Mouse (Mus musculus) megakaryocyte, adult 5-6 weeks (primary cell): ENCODE data around the gene Arhgap8. TPM values are rescaled to one million over a fixed set of nuclear protein-coding genes. Genes with fewer than 3 reads are reported as not detected.
A peak's percentile ranks its signal among the peaks of the same experiment; 100 is the strongest.

Source experiments
- ATAC-seq: 2 replicates; pipeline ENCODE4 v1.8.0; 2016; ENCODE audit warnings: mild to moderate bottlenecking, inconsistent platforms; ENCODE audit not compliant: poor library complexity, severe bottlenecking
- total RNA-seq, 2 experiments: library from RNA; stranded (forward) in 1 of 2; stranded (reverse) in 1 of 2; fragments of 153-499, 151-499 nt in 1 of 2; fragments of 221-1000, 200-1000 nt in 1 of 2; gene quantifications; 2 replicates each; pipeline versions ENCODE4 v1.2.3 to v1.2.4; 2015 to 2017

The Arhgap8 gene
- total RNA-seq (2015), result not detected in 2 replicates
- total RNA-seq (2017), result not detected in 2 replicates

DNA sequence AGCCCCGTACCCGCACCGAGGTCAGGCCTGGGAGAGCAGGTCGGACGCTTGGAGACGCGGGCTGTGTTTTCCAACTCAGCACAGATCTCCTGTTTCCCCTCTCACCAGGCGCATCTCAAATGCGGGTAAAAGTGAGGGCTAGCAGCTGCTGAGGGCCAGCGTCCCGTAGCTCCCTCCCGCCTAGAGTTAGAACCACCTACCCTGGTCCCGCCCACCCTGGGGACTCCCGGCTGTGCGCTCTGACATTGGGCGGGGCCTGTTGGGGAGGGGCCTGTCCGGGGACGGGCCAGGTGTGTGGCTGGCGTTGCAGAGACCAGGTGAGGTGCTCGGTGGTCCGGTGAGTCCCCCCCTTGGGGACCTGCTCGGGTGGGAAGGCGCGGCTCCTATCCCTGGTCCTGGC lies at the start of gene Arhgap8:
TSS of gene Arhgap8 (plus strand) at position 262 of the 400 bp plus-strand sequence.
- ATAC-seq, result no peak

DNA sequence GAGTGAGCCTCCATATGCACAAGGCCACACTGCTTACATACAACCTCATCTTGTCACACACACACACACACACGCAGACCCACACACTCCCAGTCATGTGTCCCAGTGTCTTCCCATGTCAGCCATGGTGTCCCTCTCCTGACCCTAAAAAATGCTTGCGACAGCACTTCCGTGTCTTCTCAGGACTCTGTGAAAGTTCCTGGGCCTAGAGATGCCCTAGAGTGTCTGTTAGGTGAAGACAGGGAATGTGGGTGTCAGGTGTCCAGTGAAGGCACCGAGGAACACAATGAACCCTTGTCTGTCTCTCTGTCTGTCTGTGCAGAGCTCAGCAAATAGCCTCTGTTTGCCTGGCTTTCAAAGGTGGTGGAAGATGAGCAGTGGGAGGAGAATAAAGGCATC lies 49.2 kb upstream of the Arhgap8 start:
- no peak for ATAC-seq

DNA sequence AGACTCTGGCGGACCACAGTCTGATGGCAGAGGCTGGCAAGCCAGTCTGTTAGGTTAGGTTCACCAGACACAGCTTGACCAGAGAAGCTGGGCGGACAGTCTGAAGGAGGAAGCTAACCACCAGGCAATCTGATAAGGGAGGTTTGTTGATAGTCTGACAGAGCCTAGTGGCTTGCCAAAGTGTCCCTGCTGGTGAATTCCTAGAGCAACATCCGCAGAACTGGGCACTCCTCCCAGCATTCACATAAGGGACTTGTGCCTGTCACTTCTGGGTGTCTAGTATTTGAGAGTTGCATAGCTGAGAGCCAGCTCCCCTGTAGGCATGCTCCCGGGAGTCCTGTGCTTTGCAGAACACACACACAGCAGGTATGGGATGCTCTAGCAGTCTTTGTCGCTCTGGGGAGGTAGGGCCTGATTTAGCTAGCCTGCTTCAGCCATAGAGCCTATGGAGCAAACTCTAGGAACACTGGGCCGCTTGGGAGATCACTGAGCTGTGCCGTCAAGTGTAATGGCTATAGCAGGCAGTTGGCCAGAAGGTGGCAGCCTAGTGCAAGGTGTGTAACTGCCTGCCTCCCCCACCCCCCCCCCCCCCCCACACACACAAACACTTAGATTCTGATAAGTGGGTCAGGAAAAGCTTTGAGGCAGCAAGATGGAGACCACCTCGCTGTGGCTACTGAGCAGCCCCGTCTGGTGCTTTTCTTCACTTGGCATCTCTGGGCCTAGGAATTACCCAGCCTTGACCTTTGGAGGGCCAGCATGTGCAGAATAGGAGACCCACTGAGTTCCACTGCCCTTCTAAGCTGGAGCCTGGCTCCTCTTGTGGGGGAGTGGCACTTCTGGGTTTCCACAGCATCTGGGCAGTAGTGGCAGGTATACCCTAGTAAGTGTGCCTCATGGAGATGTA lies 48.2 kb upstream of the Arhgap8 start:
- ATAC-seq, result no peak

DNA sequence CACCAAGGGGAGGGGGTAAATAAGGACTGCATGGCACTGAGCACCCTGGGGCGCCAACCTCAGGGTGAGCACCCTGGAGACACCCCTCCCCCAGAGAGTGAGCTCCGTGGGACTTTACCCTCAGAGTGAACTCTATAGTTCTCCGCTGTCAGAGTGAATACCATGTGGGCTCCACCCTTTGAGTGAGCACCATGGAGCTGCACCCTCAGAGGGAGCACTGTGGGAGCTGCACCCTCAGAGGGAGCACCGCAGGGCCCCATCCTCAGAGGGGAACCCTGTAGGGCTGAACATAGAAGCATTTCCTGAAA lies 47.6 kb upstream of the Arhgap8 start:
- no peak for ATAC-seq

DNA sequence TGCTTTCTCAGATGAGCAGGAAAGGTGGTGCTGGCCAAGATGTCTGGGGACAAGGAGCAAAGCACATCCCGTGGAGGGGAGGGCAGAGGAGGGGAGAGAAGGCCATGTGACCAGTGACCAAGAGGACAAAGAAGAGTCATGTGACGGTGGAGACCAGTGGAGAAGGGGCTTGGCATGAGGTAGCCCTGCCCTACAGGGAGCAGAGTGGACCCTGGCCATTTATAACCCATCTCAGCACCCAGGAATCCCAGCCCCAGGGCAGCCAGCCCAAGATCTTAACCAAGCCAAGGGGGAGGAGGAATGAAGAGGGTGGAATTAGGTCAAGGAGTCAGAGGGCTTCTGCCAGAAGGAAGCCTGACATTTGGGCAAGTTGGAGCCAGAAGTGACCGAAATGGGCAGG lies 47.2 kb upstream of the Arhgap8 start:
- ATAC-seq, result no peak

DNA sequence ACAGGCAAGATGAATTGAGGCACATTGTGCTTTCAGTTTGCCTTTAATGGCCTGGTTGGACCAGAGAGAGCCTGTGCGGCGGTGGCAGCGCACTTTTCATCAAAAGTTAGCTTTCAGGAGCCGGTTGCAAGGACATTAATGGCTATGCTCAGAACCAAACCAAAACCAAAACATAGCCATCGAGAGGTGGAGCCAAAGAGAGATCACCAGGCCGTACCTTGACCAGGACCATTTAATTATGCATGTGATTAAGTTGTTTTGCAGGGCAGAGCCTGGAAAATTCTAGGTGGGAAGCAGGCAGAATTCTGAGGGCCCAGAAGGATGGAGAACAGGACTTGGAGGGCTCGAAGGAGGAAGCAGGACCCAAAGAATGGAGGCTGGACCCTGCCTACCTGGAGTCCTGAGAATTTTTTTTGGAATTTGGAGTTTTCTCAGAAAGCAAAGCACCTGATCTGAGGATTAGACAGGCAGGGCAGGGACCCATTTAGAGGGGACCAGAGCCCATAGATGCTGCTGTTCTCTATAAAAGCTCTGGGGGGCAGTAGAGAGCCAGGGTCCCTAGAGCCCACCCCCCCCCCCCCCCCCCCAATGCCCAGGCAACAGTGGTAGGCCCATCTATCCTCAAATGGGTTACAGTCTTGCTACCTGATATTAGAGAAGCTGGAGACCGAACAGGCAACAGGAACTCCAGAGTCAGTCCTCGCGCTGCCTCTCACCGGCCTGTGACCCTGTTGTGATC lies 45.4 kb upstream of the Arhgap8 start:
- ATAC-seq, result no peak

DNA sequence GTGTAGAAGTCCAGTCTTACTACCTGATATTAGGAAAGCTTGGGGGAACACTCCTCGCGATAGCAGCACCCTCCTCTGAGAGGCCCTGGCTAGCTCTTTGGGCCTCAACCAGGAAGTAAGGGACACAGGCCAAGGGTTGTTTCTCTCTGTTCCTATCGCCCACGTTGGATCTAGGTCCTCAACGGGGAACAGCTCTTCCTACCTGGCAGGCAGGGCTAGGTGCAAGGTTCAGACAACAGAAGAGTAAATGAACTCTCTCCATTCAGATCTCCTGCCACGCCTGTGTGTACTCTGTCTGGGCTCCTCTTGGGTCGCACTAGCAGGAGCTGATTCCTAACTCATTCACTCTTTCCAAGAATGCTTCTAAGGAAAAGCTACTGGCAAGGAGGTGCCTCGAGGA lies 44.5 kb upstream of the Arhgap8 start:
- no peak for ATAC-seq

DNA sequence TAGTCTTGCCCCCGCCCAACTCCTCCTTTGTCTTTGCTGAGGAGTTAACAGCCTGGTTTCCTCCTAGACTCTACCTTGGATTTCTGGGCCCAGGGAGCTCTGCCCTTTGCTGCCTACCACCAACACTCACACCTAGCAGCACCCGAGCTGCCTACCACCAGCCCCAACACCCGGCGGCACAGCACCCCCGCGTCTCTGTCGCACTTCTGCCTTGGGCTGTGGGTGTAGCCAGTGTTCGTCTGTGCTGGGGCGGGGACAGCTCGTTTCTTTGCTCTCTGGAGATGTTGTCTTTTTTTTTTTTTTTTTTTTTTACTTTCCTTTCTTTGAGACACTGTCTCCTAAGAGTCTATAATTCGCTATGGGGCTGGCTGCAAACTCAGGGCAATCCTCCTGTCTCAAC lies 41.9 kb upstream of the Arhgap8 start:
- ATAC-seq, result no peak

DNA sequence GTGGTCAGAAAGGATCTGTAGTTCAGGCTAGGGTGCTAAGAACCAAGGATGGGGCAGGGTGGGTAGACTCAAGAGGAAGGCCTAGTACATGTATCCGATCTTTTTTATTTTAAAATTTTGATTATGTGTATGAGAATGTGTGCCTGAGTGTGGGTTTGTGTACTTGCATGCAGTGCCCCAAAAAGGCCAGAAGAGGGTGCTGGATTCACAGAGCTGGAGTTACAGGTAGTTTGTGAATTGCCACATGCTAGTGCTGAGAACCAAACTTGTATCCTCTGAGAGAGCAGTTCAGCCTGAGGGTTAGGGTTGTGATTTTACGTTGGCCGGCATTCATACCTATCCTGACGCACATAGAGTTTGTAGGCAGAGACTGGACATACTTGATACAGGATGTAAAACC lies 40.8 kb upstream of the Arhgap8 start:
- ATAC-seq, result no peak

DNA sequence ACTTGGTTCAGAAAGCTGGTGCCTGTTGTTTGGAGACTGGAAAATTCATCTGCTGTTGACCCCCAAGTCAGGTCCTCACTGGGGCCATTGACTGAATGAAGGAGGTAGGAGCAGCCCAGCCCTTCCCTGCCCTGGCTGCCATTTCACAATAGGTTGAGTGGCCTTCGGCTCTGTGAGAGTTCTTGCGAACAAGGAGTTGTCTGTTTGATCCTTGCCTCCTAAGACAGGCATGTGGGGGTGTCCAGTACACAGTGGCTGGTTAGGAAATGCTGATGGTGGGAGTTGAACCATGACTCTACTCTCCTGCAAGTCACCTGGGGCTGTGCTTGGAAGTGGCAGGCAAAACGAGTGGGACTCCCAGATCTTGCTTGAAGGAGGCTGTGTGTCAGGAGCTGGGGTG lies 40.1 kb upstream of the Arhgap8 start:
- no peak for ATAC-seq

DNA sequence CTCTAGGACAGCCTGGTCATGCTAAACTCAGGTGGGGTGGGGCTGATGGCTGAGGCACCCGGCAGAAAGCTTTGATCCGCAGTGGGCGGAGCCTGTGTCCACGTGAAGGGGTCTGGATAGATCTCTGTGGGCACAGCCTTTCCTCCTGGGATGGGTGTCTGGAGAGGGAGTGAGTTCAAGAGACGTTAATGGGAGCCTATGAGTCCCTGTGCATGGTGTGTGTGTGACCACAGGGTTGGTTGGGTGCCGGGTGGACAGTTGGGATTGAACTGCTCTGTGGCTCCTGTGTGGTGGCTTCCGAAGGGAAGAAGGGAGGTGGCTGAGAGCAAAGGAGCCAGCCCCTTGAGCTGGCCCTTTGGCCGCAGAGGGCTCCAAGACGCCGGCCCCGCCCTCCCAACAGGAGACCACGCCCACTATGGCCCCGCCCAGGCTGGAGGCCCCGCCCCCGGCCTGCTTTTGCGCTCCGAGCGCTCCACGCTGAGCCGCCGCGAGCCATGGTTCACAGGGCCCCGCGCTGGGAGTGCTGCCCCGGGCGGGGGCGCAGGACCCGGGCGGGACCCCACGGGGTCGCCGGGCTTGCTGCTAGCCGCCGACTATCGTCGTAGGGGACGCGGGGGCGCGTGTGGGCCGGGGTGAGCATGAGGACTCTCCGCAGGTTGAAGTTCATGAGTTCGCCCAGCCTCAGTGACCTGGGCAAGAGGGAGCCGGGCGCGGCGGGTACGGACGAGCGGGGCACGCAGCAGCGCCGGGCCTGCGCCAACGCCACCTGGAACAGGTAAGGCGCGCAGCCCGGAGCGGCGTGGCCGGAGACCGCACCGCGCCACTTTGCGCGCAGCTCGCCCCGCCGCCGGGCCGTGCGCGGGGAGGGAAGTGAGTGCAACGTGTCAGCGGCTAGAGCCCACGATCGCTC lies 39.1 kb upstream of the Arhgap8 start:
- ATAC-seq, result peak; percentile 37

DNA sequence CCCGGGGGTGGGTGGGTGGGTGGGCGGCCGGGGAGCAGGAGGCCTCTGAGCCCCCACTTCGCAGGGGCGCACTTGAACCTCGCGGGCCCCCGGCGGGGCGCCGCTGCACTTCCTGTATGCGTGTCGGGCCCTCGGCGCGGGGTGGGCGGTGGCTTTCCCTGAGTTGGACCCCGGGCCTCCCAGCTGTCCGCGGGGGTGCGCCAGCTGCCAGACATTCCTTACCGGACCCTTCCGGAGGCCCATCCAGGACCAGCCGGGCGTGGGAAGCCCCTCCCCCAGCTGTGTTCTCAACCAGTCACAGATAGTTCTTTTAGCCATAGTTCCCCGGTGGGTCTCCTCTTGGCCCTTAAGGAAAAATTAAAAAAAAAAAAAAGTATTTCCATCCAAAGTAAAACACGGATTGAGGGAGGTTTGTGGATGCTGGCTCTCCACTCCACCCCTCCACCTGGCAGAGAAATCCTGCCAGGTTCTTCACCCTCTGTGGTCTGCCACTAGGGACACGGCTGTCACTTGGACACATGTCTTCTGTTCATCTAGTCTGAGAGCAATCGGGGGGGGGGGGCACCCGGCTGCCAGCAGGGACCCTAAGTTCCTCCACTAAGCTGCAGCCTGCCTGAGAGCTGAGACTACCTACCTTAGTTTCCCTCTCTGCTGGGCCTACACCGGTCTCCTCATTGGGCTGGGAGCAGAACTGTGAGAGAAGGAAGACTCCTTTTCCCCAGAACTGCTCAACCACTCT lies 38.2 kb upstream of the Arhgap8 start:
- no peak for ATAC-seq

DNA sequence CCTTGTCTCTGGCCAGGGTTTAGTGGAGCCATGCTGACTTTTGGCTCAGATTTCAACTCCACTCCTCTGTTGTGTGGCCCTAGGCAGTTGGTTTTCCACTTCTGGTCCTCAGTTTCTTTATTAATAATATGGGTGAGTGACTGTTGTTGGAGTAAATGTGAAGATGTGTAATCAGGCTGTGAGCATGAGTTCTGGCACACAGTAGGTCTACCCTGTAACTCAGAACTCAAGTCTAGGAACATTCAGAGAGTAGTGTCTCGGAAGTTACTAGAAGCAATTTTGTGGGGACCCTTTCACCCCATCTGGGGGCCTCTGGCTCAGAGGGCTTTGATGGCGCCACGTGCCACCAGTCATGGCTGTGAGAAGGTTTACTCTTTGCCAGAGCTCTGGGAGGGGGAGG lies 37.6 kb upstream of the Arhgap8 start:
- no peak for ATAC-seq

DNA sequence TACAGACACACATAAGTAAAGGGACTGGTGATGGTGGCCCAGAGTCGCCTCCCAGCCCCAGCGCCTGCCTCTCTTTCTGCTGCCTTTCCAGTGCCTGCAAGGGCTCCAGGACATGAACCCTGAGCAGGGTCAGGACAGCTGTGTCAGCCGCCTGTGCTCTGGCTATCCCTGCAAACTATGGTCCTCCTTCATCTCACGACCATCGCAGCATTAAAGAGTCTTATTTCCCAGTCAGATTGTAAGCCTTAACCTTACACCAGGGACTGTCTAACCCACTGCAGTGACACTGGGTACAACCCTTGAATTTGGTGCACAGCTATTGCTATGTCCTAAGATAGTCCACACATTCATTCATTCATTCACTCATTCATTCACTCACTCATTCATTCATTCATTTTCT lies 37.0 kb upstream of the Arhgap8 start:
- ATAC-seq, result no peak

DNA sequence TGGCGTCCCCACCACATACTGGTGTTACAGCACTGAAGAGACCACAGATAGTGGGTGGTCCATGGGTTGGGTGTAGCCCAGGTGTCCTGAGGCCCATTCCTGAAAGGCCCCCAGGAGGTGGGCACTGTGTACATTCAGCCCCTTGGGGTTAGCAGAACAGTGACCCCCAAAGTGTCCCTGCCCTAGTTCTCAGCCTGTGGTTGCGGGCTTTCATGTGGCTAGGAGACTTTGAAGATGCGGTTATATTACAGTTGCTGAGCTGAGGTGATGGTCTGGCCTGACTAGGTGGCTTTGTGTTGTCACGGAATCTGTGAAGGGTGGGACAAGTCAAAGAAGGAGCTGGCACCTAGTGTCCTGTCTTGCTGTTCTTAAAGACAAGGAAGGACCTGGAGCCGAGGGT lies 35.3 kb upstream of the Arhgap8 start:
- ATAC-seq, result no peak

DNA sequence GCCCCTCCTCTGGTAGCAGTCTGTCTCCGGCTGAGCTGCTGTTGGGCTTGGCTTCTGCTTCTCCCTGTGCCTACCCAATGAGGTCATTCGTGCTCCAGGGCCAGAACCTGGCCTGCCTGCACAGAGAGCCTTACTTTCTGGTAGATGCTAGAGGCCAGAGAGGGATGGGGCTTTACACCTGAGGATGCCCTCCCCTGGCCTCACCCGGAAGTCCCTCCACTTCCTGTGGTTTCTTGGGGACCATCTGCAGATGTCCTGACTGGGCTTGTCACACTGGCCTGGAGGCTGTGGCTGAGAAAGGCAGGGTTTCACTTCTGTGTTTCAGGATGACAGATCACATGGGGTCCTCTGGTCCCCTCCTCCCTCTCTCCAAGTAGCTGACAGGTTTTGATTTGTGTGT lies 34.4 kb upstream of the Arhgap8 start:
- peak; percentile 84 for ATAC-seq

DNA sequence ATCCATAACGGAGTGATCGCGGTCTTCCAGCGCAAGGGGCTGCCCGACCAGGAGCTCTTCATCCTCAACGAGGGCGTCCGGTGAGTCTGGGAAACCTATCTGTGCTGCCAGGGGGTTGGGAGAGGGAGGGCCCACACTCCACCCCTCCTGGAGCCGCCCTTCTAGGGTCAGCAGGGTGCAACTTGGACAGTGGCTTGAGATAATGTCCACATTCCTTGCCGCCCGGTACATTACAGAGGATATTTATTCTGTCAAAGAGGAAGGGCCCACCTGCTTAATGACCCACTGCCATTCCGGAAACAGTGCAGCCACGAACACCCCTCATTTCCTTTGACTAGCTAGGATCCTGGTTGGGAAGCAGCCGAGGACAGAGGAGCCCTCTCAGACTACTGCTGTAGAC lies 31.9 kb upstream of the Arhgap8 start:
- ATAC-seq, result no peak

DNA sequence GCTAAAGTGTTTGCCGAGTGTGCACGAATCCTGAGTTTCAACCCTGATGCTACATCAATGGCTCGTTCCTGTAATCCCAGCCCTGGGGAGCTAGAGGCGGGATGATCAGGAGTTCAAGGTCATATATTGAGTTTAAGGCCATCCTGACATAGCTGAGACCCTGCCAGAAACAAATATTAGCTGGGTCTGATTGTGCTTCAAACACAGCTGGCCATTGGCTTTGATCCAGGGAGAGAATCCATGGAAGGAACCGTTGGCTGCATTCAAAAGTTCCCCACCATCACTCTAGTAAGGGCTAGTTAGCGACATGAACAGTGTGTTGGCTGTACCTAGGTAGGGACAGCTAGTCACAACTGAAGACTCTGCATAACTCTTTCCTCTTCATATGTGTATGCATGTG lies 30.5 kb upstream of the Arhgap8 start:
- ATAC-seq, result no peak

DNA sequence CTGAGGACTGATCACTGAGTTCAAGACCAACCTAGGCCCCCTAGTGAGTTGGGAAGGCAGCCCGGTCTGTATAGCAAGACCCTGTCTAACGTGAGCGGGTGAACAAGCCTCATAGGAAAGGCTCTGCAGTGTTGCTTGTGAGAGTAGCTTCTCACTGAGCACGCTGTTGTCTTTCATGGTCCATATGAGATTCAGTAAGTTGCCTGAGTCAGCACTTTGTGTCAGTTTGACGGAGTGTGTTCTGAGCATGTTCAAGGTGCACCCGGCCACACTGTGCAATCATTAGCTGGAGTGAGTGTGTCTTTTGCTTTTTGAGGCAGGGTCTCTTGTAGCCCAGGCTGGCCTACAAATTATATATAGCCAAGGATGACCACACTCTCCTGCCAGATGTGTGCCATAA lies 28.3 kb upstream of the Arhgap8 start:
- ATAC-seq, result no peak

DNA sequence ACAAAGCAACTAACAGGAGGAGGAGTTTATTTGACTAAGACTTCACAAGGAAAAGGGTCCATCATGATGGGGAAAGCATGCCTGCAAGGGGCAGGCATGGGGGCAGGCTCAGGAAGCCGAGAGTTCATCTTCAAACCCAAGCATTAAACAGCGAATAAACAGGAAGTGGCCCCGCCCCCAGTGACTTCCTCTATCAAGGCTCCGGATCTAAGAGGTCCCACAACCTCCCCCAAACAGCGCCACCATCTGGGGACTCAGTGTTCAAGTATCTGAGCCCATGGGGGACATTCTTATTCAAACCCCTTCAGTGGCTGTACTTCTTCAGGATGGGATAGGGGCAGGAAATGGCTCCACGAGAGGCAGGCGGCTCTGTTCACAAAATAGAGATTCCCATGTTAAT lies 27.2 kb upstream of the Arhgap8 start:
- ATAC-seq, result no peak

DNA sequence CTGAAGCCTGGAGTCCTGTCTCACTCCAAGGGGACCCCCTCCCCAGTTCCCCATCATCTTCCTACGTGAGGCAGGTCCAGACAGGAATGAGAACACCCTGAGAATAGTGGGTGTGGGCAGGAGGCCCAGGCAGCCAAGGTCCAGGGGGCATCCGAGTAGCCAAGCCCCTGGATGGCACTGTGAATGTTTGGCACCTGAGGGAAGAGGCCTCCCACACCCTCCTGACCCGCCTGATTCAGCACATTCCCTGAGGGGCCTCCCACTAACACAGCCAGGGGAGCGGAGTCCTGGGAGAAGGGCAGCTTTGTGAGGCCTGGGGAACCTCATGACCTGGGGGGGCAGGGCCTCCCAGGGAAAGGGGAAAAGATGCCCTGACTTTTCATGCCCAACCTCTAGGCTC lies 23.8 kb upstream of the Arhgap8 start:
- no peak for ATAC-seq
